Mouse (Mus musculus): Measurements from ENCODE around the gene Ssh3.

Gene Ssh3

GRCm38 (mm10) chr19:4247010-4247409 lies 22.0 kb downstream of the Ssh3 start:
- DNase-seq (ENCODE audit: low read depth, low spot score) = no peak

- no peak for DNase-seq (ENCODE audit: low read depth, low spot score)
Measured at GRCm38 (mm10) chr19:4244775-4245174, 24.2 kb downstream of the Ssh3 start.

GRCm38 (mm10) chr19:4242416-4242815 lies 26.6 kb downstream of the Ssh3 start:
- DNase-seq (ENCODE audit: low read depth, low spot score) = peak; percentile 18

- DNase-seq (ENCODE audit: low read depth, low spot score) = no peak
Measured at GRCm38 (mm10) chr19:4240247-4240668, 28.7 kb downstream of the Ssh3 start.

- DNase-seq (ENCODE audit: low read depth, low spot score) = no peak
Measured at GRCm38 (mm10) chr19:4234548-4234947, 34.4 kb downstream of the Ssh3 start.

- DNase-seq (ENCODE audit: low read depth, low spot score) = no peak
Measured at GRCm38 (mm10) chr19:4232651-4233050, 36.3 kb downstream of the Ssh3 start.

- no peak for DNase-seq (ENCODE audit: low read depth, low spot score)
Measured at GRCm38 (mm10) chr19:4232186-4232572, 36.8 kb downstream of the Ssh3 start.

GRCm38 (mm10) chr19:4231253-4232185 lies 37.5 kb downstream of the Ssh3 start, which contains the start of gene Pold4:
TSS of gene Pold4 (plus strand) at chr19:4231899.
- DNase-seq (ENCODE audit: low read depth, low spot score) = peak; percentile 95

GRCm38 (mm10) chr19:4230415-4230814 lies 38.6 kb downstream of the Ssh3 start:
- DNase-seq (ENCODE audit: low read depth, low spot score) = no peak

- DNase-seq (ENCODE audit: low read depth, low spot score) = peak; percentile 33
Measured at GRCm38 (mm10) chr19:4229451-4230076, 39.4 kb downstream of the Ssh3 start.

GRCm38 (mm10) chr19:4228891-4229290 lies 40.1 kb downstream of the Ssh3 start:
- DNase-seq (ENCODE audit: low read depth, low spot score) = no peak

GRCm38 (mm10) chr19:4227894-4228678 lies 40.9 kb downstream of the Ssh3 start:
- peak; percentile 91 for DNase-seq (ENCODE audit: low read depth, low spot score)

GRCm38 (mm10) chr19:4227446-4227845 lies 41.5 kb downstream of the Ssh3 start:
- DNase-seq (ENCODE audit: low read depth, low spot score) = peak; percentile 55

- no peak for DNase-seq (ENCODE audit: low read depth, low spot score)
Measured at GRCm38 (mm10) chr19:4226779-4227178, 42.2 kb downstream of the Ssh3 start.

- no peak for DNase-seq (ENCODE audit: low read depth, low spot score)
Measured at GRCm38 (mm10) chr19:4222165-4222564, 46.8 kb downstream of the Ssh3 start.

- no peak for DNase-seq (ENCODE audit: low read depth, low spot score)
Measured at GRCm38 (mm10) chr19:4220957-4221743, 47.8 kb downstream of the Ssh3 start.

GRCm38 (mm10) chr19:4220416-4220815 lies 48.6 kb downstream of the Ssh3 start:
- DNase-seq (ENCODE audit: low read depth, low spot score) = no peak

- DNase-seq (ENCODE audit: low read depth, low spot score) = no peak
Measured at GRCm38 (mm10) chr19:4219943-4220342, 49.0 kb downstream of the Ssh3 start.

GRCm38 (mm10) chr19:4218784-4219183 lies 50.2 kb downstream of the Ssh3 start:
- no peak for DNase-seq (ENCODE audit: low read depth, low spot score)

GRCm38 (mm10) chr19:4218293-4218692 lies 50.7 kb downstream of the Ssh3 start:
- DNase-seq (ENCODE audit: low read depth, low spot score) = no peak

GRCm38 (mm10) chr19:4217855-4218254 lies 51.1 kb downstream of the Ssh3 start:
- no peak for DNase-seq (ENCODE audit: low read depth, low spot score)
